Mouse (Mus musculus) right cerebral cortex, postnatal 10 days (tissue): ENCODE measurements around the gene Dlk1.
"Not testable (repeated sequence)": the region's sequence is repeated elsewhere in the genome, so short reads cannot be mapped to it uniquely, and the experiment has no call there.

ENCODE experiments used
- DNase-seq, 2 experiments: peaks; one replicate each; pipeline ENCODE4 v3.0.0; 2021; ENCODE audit warnings: low spot score in 2 of 2

The Dlk1 gene

GRCm38 (mm10) chr12:109473575-109473976 lies 21.0 kb downstream of the Dlk1 start:
- no peak for DNase-seq

GRCm38 (mm10) chr12:109474187-109474606 lies 21.6 kb downstream of the Dlk1 start:
- no peak for DNase-seq

DNA sequence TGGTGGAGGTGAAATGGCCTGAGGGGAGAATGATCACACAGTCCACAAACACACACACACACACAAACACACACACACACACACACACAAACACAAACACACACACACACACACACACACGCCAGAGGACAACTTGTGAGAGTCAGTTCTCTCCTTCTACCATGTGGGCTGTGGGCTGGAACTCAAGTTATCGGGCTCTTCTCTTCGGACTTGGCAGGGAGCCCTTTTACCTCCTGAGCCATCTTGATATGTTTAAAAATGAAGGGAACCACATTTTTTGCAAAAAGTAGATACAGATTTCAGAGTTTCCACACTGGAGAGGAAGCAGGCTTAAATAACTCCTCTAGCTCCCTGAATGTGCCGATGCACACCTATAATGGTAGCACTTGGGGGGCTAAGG lies 22.9 kb downstream of the Dlk1 start:
- DNase-seq = no peak

- DNase-seq = not testable (repeated sequence)
Observed at GRCm38 (mm10) chr12:109486525-109486924, 33.9 kb downstream of the Dlk1 start.

GRCm38 (mm10) chr12:109491701-109492100 lies 39.1 kb downstream of the Dlk1 start:
- DNase-seq = peak; percentile 59 to 80

DNA sequence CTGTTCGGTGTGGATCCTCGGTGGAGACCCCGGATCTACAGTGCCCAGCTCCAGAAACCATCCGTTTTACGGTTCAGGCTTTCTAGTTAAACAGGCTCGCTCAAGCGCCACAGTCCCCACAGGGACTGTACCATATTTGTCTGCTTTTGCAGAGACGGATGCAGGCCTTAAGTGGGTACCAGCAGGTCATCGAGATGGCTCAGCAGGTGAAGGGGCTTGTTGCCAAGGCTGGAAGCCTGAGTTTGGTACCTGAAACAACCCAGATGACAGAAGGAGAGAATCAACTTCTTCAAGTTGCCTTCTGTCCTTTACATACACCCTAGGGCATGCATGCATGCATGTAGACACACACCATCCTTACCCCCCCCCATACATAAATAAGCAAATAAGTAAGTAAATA lies 40.8 kb downstream of the Dlk1 start:
- DNase-seq = peak in 1 of 2 experiments; percentile 9

DNA sequence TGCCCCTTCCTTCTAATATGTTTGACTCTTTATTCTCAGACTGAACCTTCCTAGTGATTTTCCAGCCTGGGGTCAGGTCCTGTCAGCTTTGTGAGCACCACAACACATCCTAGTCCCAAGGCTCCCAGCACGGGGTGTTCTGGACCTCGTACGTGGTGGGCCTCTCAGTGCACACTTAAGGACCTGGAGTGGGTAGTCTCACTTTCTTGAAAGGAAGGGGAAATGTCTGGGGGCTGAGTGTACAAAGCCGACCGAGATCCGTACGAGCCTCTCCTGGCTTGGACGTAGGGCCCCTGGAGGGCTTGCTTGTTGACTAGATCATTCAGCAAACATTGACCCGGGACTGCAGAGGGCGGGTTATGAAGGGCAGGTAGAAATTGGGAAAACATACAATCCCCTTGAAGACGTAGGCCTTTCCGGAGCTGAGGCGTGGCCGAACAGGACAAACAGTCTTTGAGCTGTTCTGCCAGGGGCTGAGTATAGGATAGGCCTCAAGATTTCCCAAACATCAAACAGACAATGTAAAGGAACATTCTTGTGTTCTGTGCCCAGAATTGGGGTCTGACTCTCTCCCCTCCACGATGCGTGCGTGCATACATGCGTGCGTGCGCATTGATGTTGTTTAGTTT lies 42.5 kb downstream of the Dlk1 start:
- DNase-seq = no peak

DNA sequence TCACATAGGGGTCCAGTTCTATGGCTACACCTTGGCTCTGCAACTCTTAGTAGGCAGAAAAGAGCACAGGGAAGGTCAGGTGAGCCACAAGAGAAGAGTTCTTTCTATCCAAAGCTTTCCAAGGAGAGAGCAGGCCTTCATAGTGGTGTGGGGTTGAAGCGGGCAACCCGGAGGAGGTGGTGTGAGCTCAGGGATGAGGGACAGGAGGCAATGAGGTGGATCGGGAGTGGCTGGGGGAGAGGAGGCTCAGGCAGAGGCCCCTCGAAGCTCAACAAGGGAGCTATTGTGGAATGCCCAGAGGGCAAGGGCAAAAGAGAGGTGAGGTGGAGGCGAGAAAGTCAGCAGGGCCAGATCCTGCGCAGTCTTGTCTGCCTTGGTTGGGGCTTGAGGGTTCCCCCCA lies 43.8 kb downstream of the Dlk1 start:
- DNase-seq = no peak

- DNase-seq = no peak
Observed at GRCm38 (mm10) chr12:109500992-109501391, 48.4 kb downstream of the Dlk1 start.

- no peak for DNase-seq
Observed at GRCm38 (mm10) chr12:109502360-109503040, 49.9 kb downstream of the Dlk1 start.

GRCm38 (mm10) chr12:109507693-109508092 lies 55.1 kb downstream of the Dlk1 start:
- no peak for DNase-seq

DNA sequence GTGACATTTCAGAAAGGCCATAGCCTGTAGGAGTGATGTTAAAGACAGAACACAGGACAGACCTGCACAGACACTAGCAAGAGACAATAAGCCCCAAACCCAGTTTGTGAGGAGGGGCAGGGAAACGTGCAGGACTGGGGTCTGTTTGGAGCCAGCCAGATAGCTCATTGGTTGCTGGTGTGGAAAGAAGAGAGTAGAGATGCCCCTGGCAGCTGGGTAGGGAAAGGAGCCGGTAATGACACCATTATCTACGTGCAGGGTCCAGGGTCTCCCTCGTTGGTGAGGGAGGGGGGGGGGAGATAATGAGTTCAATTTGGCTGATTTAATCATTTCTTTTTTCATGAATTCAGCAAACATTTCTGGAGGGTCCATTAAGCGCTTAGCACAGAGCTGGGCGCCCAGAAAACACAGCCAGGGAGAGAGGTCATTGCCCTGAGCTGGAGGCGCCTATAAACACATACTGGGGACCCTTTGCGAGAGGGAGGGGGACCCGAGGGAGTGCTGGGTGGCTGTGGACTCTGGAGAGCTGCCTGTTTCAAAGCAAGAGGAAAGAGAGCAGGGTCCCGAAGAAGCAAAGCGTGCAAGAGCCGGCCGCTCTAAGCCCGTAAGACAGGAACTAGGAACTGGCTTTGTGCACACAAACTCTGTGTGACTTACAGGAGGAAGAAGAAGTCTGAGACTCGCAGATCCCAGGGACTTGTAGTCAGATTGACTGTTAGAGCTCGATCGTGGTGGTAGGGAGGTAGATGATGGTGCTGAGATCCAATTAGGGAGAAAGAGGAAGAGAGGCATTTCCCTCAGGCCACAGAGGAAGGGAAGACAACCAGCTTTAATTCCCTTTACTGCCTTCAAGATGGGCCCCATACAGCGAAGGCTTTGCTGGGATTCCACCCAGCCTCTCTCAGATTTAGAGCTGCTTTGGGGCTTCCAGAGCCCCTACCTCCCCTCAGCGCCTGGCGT lies 56.2 kb downstream of the Dlk1 start:
- DNase-seq = no peak

DNA sequence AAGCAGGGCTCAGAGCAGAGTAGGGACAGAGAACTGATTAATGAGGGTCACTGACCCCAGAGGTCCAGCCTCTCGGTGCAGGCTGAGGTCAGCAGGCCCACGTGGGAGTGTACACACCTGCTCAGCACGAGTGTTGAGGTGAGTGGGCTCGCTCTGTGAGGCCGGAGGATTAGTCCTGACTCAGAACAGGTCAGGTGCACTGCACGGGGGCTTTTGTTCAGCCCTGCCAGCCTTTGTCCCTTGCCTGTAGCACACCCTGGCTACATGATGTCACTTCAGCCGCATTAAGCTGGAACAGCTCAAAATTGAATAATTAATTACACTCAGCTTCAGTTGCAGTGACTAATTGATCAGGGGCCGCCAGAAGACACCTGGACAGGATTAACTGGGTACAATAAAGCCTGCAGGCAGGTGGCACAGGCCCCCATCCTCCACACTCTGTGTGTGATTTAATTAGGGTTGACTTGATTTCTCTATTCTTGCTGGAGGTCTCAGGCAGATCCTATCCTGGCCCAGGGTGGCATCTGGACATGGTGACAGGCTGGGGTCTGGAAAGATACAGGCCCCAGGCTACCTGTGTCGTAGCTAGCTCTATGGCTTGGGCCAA lies 57.0 kb downstream of the Dlk1 start:
- DNase-seq = no peak

- no peak for DNase-seq
Observed at GRCm38 (mm10) chr12:109510247-109510646, 57.6 kb downstream of the Dlk1 start.

DNA sequence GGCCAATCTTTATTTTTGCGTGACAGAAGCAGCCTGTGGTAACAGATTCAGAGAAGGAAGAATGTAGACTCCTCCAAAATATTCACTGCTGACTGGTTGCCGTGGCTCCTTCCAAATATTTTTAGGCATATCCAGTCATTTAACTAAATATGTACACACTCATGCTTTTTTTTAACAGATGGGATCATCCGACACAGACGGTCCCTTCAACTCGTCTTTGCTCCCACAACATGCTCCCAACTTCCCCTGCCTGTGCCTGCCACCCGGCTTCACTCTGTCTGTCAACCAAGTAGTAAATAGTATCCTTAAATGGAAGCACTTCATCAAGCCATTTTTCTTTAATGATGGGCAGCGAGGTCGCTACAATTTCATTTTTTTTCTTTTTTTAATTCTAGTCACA lies 58.8 kb downstream of the Dlk1 start:
- peak; percentile 53 to 73 for DNase-seq

DNA sequence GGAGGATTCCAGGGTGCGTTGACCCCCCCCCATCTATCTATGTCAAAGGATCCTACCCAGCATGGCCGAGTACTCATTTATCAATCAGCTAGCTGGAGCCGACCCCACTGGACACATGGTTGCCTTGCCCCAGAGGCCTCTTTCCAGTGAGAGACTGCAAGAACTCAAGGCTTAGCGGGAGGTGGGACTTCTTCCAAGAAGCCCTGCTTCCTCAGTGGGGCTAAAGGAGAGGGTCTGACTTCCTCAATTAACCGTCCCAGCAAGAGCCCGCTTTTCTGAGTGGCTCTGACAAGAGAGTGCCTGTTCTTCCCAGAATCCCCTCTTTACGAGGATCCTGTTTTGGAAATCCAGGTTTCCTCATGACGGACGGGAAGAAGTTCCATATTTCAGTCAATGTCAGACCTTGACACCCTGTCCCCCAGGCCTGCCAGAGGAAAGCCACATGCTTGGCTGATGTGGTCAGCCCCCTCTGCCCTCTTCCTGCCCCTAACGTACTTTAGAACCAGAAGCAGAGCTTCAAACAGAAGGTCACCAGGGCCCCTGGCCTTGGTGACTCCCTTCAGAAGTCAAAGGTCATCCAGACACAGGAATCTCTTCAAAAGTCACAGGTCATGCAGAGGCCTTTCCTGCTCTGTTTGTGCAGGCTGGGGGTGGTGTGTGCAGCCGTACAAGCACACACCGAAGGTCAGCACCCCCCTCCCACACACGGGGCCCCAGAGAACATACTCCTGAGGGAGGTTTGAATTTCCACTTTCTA lies 59.7 kb downstream of the Dlk1 start:
- DNase-seq = no peak
